Mouse (Mus musculus): ENCODE results near the gene Pak4.

GRCm38 (mm10) chr7:28561967-28562366 is 36.0 kb downstream of the Pak4 start:
- TF ChIP-seq CTCF (IDR thresholded peaks at IDR 0.05; ENCODE audit: borderline replicate concordance, control insufficient read depth, extremely low read depth, insufficient read depth, low read length, poor library complexity): no peak
- no peak for TF ChIP-seq POLR2A (IDR thresholded peaks at IDR 0.05; ENCODE audit: control insufficient read depth, extremely low read depth, insufficient read depth, low read length, poor library complexity)

Measured in thymus, adult 2 months (tissue).